Mouse (Mus musculus) T-cell, adult 66 days (primary cell): Measurements from ENCODE around the gene Gm14412. TPM values are rescaled to one million over a fixed set of nuclear protein-coding genes. Genes with fewer than 3 reads are reported as not detected.

Experiments used
- total RNA-seq, 2 experiments: library from RNA; stranded (reverse); gene quantifications; 3 replicates in 1 of 2; 4 replicates in 1 of 2; pipeline ENCODE4 v1.2.4; 2023

Gene Gm14412
- total RNA-seq, result not detected

GRCm38 (mm10) chr2:177324257-177324733, at the start of gene Gm14412:
Gene Gm14412 (minus strand): TSS chr2:177324307.

GRCm38 (mm10) chr2:177266936-177267335, 57.2 kb downstream of the Gm14412 start, which contains the start of gene Gm14409:
Gene Gm14409 (minus strand): TSS chr2:177267036.

Other genes with a start within 250 kb of the Gm14412 start
- gene Gm14401, start 250.0 kb downstream of the Gm14412 start, total RNA-seq, result not detected
- 10 to 100 TPM; 11.9 to 13.6 TPM for gene Gm14410, start 117.9 kb downstream of the Gm14412 start, total RNA-seq
- gene Gm14409, start 57.3 kb downstream of the Gm14412 start, total RNA-seq, result not detected
- gene Gm14418, start 74.0 kb upstream of the Gm14412 start, total RNA-seq, result 1 to 10 TPM in 1 of 2 experiments, under 1 TPM in 1; 0.89 to 2.2 TPM
- gene Zfp970, start 140.4 kb upstream of the Gm14412 start, total RNA-seq, result 10 to 100 TPM in 1 of 2 experiments, 1 to 10 TPM in 1; 5.9 to 10.2 TPM
- gene Gm14403, start 173.9 kb upstream of the Gm14412 start, total RNA-seq, result 1 to 10 TPM; 3.4 to 9.1 TPM